In the genomic region with DNA sequence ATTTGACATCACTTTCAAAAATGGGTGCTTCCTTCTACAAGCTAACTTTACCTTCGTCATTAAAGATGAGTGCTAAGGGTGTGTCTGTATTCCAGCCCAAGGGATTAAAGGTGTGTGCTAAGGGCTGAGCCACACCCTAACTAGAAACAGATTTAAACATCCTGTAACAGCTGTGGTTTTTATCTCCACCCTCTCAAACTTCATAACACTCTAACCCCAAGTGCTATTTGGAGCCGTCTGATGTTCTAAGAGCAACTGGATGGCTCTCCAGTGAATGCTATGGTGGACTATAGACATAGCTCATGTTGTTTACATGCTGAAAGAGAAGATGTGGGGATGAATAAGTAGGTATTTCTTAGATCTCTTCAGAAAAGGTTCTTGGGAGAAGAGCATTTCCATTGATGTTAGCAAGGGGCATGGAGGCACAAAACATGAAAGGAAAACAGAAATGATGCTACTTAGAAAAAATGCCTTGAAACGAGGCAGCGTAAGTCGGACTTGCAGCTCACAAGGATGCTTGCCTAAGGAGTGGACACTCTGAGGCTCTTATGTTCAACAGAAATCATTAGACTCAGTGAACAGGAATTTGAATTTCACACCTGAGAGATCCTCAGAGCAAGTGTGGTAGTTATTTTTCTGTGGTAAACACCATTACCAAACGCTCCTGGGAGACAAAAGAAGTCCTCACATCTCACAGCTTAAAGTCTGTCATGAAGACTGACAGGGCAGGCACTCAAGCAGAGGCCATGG, we compare ENCODE assay signal across 23 mouse cellular contexts.
"Had no signal": no experiment of that assay in that cellular context is flagged by ENCODE, and none has a peak within 500 bp of the region (broad histone marks: within the 10 kb centered on the region; RNA-seq: fewer than 3 reads in every experiment).

No protein-coding gene starts in this region.

- H3K27me3 ChIP-seq: liver, embryonic 13.5 days; midbrain, embryonic 13.5 days had no signal

- H3K36me3 ChIP-seq: liver, embryonic 13.5 days; midbrain, embryonic 10.5 days; midbrain, embryonic 13.5 days had no signal

- DNase-seq: kidney, adult 2 months; kidney, postnatal 25 days; layer of hippocampus, postnatal 36 days; liver, embryonic 13.5 days; lung, postnatal 10 days; lung, postnatal 36 days; right cerebral cortex, adult 18-20 months; right cerebral cortex, postnatal 14 days; right cerebral cortex, postnatal 4 days; spleen, adult 18-20 months; thymus, adult 2 months; thymus, postnatal 14 days; thymus, postnatal 4 days had no signal

- ATAC-seq: intestine, postnatal 0 days; midbrain, embryonic 13.5 days; midbrain, embryonic 16.5 days had no signal

- H3K4me3 ChIP-seq: left cerebral cortex, adult 2 months; liver, embryonic 13.5 days; megakaryocyte, embryonic 14.5 days; midbrain, embryonic 10.5 days; midbrain, embryonic 13.5 days; myocyte had no signal

- H3K4me2 ChIP-seq: liver, embryonic 13.5 days; lung, embryonic 14.5 days; midbrain, embryonic 13.5 days had no signal

- H3K9ac ChIP-seq: liver, embryonic 13.5 days; lung, embryonic 14.5 days; midbrain, embryonic 13.5 days had no signal

- H3K4me1 ChIP-seq: liver, embryonic 13.5 days; megakaryocyte, embryonic 14.5 days had no signal

- H3K27ac ChIP-seq: kidney, postnatal 0 days; left cerebral cortex, adult 2 months; liver, embryonic 13.5 days; midbrain, embryonic 10.5 days; midbrain, embryonic 13.5 days; stomach, postnatal 0 days had no signal

- H3K9me3 ChIP-seq: liver, embryonic 13.5 days; megakaryocyte, embryonic 14.5 days; midbrain, embryonic 10.5 days; midbrain, embryonic 13.5 days had no signal
